Mouse (Mus musculus) heart, postnatal 0 days (tissue): ENCODE results near the gene Ppm1b.

Source experiments
- CTCF ChIP-seq: IDR thresholded peaks from 2 replicates; pipeline ENCODE4 v1.5.1; 2016; ENCODE audit warnings: antibody characterized with exemption, control low read depth, low read depth
- EP300 ChIP-seq: IDR thresholded peaks from 2 replicates; pipeline ENCODE4 v1.6.1; 2016; ENCODE audit warnings: antibody characterized with exemption, low read depth

- TF ChIP-seq CTCF (no peak), EP300 (no peak)
Observed at GRCm38 (mm10) chr17:84969916-84970315, 13.4 kb downstream of the Ppm1b start.
